Mouse (Mus musculus) myocyte (in vitro differentiated cells): Measurements from ENCODE around the gene Clec3b.

ENCODE experiments used
- MYOG ChIP-seq, 3 experiments: IDR thresholded peaks; one replicate each; pipeline ENCODE4 v1.6.1; 2011; ENCODE audit warnings: control low read depth in 2 of 3, low read depth in 2 of 3, mild to moderate bottlenecking in 2 of 3; ENCODE audit not compliant: insufficient read length in 2 of 3, control insufficient read depth in 1 of 3, insufficient read depth in 1 of 3
- POLR2A ChIP-seq: IDR thresholded peaks from one replicate; pipeline ENCODE4 v1.6.1; 2011; ENCODE audit warnings: low read depth, mild to moderate bottlenecking, control low read depth, moderate library complexity; ENCODE audit not compliant: insufficient read length
- USF1 ChIP-seq: IDR thresholded peaks from one replicate; pipeline ENCODE4 v1.6.1; 2011; ENCODE audit warnings: low read depth, mild to moderate bottlenecking, control low read depth, moderate library complexity

DNA sequence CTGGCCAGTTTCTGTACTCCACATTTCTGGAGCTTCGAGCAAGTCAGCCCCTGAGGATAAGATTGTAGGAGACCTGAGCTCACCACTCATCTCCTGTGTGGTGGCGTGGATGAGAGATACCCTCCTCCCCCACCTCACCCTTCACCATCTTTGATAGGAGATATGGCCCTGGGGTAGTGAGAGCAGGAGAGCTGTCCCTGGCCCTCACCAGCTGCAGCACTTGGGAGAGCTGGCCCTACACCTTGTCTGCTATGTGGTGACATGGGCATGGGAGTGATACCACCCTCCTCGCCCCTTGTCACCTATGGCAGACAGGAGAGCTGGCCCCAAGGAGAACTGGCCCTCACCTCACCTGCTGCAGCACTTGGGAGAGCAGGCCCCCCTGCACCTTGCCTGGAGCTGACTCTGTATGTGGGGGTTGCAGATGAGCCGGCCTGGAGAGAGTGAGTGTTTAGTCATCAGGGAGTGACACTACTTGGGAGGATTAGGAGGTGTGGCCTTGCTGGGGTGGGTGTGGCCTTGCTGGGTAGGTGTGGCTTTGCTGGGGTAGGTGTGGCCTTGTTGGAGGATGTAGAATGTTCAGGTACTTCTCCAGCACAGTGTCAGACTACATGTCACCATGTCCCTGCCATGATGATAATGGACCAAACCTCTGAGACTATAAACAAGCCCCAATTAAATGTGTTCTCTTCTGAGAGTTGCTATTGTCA is 12.4 kb downstream of the Clec3b start:
- no peak for TF ChIP-seq POLR2A
- no peak for TF ChIP-seq MYOG (IDR thresholded peaks at IDR 0.05; ENCODE audit: control insufficient read depth in 1 of 3, insufficient read depth in 1 of 3, insufficient read length in 2 of 3, low read depth in 2 of 3)
- no peak for TF ChIP-seq USF1
